Mouse (Mus musculus): Measurements from ENCODE around the gene Gm28047.
"Not testable (repeated sequence)": the region's sequence is repeated elsewhere in the genome, so short reads cannot be mapped to it uniquely, and the experiment has no call there.

The Gm28047 gene

GRCm38 (mm10) chr15:102620765-102621164 lies 4.1 kb downstream of the Gm28047 start:
- DNase-seq (ENCODE audit: low read depth, low spot score) = no peak

DNA sequence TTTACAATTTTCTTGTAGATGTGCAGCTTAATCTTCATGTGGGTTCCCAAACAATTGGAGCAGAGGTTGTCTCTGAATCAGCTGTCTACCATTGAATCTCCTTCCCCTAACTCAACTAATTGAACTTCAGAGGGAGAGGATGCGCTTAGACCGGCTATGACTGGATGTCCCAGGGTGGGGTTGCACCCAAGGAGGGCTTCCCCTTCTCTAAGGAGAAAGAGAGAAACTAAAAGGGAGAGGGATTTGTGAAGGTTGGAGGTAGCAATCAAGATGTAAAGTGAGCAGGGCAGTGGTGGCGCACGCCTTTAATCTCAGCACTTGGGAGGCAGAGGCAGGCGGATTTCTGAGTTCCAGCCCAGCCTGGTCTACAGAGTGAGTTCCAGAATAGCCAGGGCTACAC lies 5.4 kb downstream of the Gm28047 start:
- DNase-seq (ENCODE audit: low read depth, low spot score) = no peak

GRCm38 (mm10) chr15:102617654-102618053 lies 7.2 kb downstream of the Gm28047 start:
- DNase-seq (ENCODE audit: low read depth, low spot score) = no peak

GRCm38 (mm10) chr15:102616174-102616573 lies 8.7 kb downstream of the Gm28047 start:
- DNase-seq (ENCODE audit: low read depth, low spot score) = no peak

DNA sequence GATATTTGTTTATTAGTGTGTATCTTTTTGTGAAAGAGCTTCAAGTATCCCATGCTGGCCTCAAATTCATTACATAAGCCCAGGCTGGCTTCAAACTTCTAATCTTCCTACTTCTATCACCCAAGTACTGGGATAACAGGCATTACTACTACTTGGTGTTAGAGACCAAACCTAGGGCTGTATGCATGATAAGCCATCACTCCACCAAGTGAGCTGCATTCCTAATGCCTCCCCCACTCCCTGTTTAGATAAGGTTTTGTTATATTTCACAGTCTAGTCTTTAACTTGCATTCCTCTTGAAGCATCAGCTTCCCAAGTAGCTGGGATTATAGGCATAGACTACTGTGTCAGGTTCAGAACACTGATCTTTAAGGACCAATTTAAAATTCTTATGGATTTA lies 10.6 kb downstream of the Gm28047 start:
- DNase-seq (ENCODE audit: low read depth, low spot score) = no peak

- DNase-seq (ENCODE audit: low read depth, low spot score) = no peak
These were observed 11.9 kb downstream of the Gm28047 start for GRCm38 (mm10) chr15:102612966-102613365.

- not testable (repeated sequence) for DNase-seq (ENCODE audit: low read depth, low spot score)
These were observed 16.3 kb downstream of the Gm28047 start for GRCm38 (mm10) chr15:102608586-102608985.

DNA sequence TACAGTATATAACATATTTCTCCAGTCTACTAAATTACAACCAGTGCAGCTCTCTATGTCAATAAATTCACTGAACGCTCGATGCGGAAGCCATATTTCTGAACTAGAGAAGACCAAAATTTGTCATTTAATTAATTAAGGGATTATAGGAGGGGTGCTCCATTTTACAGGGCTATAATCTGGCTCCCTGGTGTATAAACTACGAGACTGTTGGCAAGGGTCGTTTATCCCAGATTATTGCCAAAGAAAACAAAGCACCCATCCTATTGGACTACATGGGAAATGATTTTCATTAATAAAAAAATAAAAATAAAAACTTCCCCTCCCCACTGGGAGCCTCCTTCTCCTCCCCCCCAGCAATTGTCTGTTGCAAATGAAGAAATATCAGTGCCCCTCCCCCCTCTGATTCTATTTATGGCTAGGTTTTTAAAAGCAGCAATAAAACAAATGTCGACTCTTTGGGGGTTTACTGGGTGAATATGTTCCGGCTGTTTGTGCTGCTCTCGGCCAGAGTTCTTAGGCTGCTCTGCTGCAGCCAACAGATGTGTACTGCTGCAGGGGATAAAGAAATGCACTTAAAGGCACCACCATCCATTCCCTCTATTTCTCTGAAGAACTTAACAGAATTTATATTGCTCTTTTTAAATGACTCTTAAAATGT lies 30.7 kb downstream of the Gm28047 start:
- DNase-seq (ENCODE audit: low read depth, low spot score) = no peak

GRCm38 (mm10) chr15:102592674-102593073 lies 32.2 kb downstream of the Gm28047 start:
- DNase-seq (ENCODE audit: low read depth, low spot score) = no peak

DNA sequence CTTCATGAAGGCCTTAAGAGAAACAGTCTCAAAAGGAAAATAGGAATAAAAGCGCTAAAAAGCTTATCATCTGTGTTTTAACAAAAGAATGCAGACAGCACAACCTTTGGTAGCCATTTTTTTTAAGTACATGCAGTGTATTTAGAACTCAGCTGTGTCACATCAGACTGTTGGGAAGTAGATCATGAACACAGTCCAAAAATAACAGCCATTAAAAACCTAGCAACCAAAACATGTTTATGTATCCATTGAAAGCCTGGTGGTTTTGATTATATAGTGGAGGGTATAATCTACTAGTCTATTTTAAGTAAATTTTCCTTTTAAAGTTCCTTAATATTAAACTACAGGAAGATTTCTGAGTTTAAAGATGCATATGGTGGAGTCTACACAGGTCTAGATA lies 34.3 kb downstream of the Gm28047 start:
- no peak for DNase-seq (ENCODE audit: low read depth, low spot score)

- DNase-seq (ENCODE audit: low read depth, low spot score) = no peak
These were observed 35.0 kb downstream of the Gm28047 start for GRCm38 (mm10) chr15:102589826-102590225.

DNA sequence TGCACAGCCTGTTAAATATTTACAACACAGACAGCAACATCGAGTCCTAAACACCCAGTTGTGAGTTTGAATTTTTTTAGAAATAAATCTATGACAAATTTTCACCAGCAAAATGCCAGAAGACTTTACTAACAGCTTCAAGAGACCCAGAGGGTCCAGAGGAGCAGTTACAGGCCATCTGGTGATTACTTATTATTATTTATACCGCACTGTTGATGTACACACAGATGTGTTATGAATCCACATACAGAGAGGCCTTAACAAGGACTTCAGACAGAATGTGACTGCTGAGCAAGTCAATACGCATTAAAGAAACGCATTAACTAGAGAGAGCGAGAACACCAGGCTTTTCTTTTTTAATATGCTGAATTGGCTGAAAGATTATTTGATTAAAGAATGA lies 39.4 kb downstream of the Gm28047 start:
- no peak for DNase-seq (ENCODE audit: low read depth, low spot score)

- DNase-seq (ENCODE audit: low read depth, low spot score) = peak; percentile 84
These were observed 41.0 kb downstream of the Gm28047 start for GRCm38 (mm10) chr15:102583708-102584383.

GRCm38 (mm10) chr15:102581205-102581604 lies 43.7 kb downstream of the Gm28047 start:
- DNase-seq (ENCODE audit: low read depth, low spot score) = no peak

DNA sequence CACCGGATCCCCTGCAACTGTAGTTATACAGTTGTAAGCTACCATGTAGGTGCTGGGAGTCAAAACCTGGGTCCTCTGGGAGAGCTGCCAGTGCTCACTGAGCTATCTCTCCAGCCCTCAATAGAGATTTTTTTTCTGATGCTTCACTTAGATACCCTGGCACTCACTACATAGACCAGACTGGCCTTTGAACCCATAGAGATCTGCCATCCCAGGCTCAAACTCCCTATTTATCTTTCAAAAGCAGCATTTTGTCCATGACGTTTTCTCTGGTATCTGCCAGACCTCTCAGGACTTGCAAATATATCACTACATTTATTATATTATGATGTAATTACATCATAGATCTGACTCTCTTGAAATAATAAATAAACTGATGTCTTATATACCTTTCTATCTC lies 46.5 kb downstream of the Gm28047 start:
- DNase-seq (ENCODE audit: low read depth, low spot score) = no peak

GRCm38 (mm10) chr15:102576972-102577371 lies 47.9 kb downstream of the Gm28047 start:
- no peak for DNase-seq (ENCODE audit: low read depth, low spot score)

DNA sequence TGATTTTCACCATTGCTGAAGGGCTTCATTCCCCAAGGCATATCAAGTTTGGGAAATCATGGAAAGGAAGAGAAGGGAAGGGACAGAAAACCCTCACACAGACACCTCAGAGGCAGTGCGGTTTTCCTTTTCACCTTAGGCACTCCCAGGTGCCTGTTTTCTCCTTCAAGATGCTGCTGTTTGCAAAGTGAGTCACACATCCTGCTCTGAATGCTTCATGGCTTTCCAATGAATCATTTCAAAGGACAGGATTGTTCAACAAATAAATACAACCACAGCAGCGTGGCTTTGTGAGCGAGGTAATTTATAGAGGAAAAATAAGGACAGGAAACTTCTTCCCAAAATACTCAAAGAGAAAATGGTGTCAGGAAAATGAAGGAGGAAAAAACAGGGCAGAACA lies 52.8 kb downstream of the Gm28047 start:
- no peak for DNase-seq (ENCODE audit: low read depth, low spot score)

DNA sequence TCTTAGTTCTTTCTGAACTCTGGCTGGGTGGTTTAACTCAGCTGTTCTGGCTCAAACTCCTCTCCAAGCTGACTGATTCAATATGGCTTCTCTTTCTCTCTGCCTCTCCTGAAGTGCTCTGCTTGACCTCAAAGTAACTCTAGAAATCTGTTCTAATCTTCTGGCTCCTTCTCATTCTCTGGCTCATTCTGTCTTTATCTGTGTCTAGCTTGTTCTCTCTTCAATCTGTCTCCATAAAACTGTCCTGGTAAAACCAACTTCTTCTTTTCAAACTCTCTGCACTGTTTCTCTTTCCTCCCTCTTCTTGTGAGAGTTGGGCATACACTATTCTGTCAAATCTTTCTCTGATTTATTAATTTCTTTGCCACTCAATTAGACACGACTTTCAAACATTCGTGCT lies 57.0 kb downstream of the Gm28047 start:
- no peak for DNase-seq (ENCODE audit: low read depth, low spot score)

GRCm38 (mm10) chr15:102563681-102564080 lies 61.2 kb downstream of the Gm28047 start:
- no peak for DNase-seq (ENCODE audit: low read depth, low spot score)

- DNase-seq (ENCODE audit: low read depth, low spot score) = no peak
These were observed 61.8 kb downstream of the Gm28047 start for GRCm38 (mm10) chr15:102563061-102563460.

DNA sequence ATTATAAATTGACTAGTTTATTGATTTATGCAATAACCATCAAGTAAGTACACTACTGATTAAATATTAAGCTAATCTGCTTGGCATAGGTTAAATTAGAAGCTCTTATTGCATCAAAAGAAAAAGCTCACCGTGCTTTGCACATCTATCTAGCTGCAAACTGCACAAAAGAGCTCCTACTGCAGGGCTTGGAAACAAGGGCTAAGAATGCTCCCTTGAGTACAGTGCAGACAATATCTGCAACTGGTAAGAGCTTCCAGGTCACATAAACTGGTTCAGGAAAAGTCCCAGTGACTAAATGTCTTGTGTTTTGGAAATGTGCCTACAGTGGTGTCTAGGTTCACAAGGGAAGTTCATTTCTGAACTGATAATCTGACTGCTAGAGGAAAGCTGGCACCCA lies 62.4 kb downstream of the Gm28047 start:
- DNase-seq (ENCODE audit: low read depth, low spot score) = no peak

DNA sequence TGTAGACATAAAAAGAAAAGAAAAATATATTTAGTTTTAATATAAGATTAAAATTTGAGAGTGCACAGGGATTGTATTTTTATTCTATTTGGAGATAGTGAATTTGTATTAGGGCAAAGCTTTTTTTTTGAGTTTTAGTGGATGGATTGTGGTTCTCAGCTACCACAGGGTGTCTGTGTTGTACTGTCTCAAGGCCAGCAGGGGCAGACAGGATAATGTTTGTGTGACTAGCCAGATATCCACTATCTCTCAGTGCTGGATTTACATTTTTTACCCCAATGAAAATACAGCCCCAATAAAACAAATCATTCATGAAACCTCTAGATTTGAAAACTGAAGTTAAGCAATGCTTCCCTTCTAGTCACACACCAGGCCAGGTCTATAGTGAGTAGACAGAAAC lies 67.3 kb downstream of the Gm28047 start:
- no peak for DNase-seq (ENCODE audit: low read depth, low spot score)

GRCm38 (mm10) chr15:102555581-102555980 lies 69.3 kb downstream of the Gm28047 start:
- DNase-seq (ENCODE audit: low read depth, low spot score) = no peak

Data from brain, embryonic 18.5 days (tissue).